Mouse (Mus musculus) hindbrain, embryonic 10.5 days (tissue): ENCODE results near the gene Vpreb3. TPM values are rescaled to one million over a fixed set of nuclear protein-coding genes. Genes with fewer than 3 reads are reported as not detected.
A peak's percentile ranks its signal among the peaks of the same experiment; 100 is the strongest.

Source experiments
- DNase-seq: peaks from one replicate; pipeline ENCODE4 v3.0.0-alpha.2; 2017; ENCODE audit warnings: low spot score
- H3K27ac ChIP-seq: fragments of 300-500 bp; sonication (generic); 2 replicates; pipeline ENCODE4 v1.5.1; 2016; ENCODE audit warnings: mild to moderate bottlenecking, moderate library complexity
- H3K27me3 ChIP-seq: fragments of 300-500 bp; sonication (generic); 2 replicates; pipeline ENCODE4 v1.6.1; 2016; ENCODE audit warnings: mild to moderate bottlenecking; ENCODE audit not compliant: poor library complexity, insufficient read depth, severe bottlenecking
- H3K36me3 ChIP-seq: fragments of 300-500 bp; sonication (generic); 2 replicates; pipeline ENCODE4 v1.6.1; 2016; ENCODE audit warnings: mild to moderate bottlenecking, moderate library complexity
- H3K4me1 ChIP-seq: fragments of 300-500 bp; sonication (generic); replicated peaks from 2 replicates; pipeline ENCODE4 v1.6.1; 2016; ENCODE audit warnings: mild to moderate bottlenecking
- H3K4me3 ChIP-seq: fragments of 300-500 bp; sonication (generic); 2 replicates; pipeline ENCODE4 v1.5.1; 2016; ENCODE audit warnings: mild to moderate bottlenecking, moderate library complexity
- H3K9me3 ChIP-seq: fragments of 300-500 bp; sonication (generic); 2 replicates; pipeline ENCODE4 v1.6.1; 2016; ENCODE audit warnings: mild to moderate bottlenecking, moderate library complexity
- WGBS: fragments of 180-500 bp; shearing (Covaris S2); methylation state at CpG from one replicate; pipeline ENCODE4 v1.1.7; 2016; 5-methylcytosine and 5-hydroxymethylcytosine counted together
- polyA plus RNA-seq: library from polyadenylated mRNA; unstranded; fragments of >200 nt; fragmentation: Nextera tagmentation; extraction: Ambion mirVana; gene quantifications from 2 replicates; pipeline ENCODE4 v1.2.1, GENCODE M21; 2016

The Vpreb3 gene
- polyA plus RNA-seq = 0.37 and 0.61 TPM in 2 replicates

GRCm38 (mm10) chr10:75942736-75943477 lies at the start of gene Vpreb3:
TSS of gene Vpreb3 (plus strand) at chr10:75943057.
- DNase-seq = no peak
- peaks cover 43% of the 10 kb centered on the region for H3K4me1 ChIP-seq
- H3K4me3 ChIP-seq = no peak within 1 kb of the TSS
- no peaks in the 10 kb centered on the region for H3K9me3 ChIP-seq
- H3K36me3 ChIP-seq = no peaks in the 10 kb centered on the region
- H3K27me3 ChIP-seq = peaks cover 31% of the 10 kb centered on the region
- peak within 1 kb of the TSS; percentile 50 for H3K27ac ChIP-seq
- 80% methylated on average over 15 of the region's 15 CpGs for WGBS

GRCm38 (mm10) chr10:75893089-75893750 lies 49.6 kb upstream of the Vpreb3 start, which contains the start of gene Derl3:
TSS of gene Derl3 (plus strand) at chr10:75893413.
- H3K9me3 ChIP-seq = no peaks in the 10 kb centered on the region
- H3K36me3 ChIP-seq = peaks cover 49% of the 10 kb centered on the region
- H3K4me3 ChIP-seq = peak within 1 kb of the TSS; percentile 57
- H3K4me1 ChIP-seq = peaks cover 46% of the 10 kb centered on the region
- peak; percentile 97 for DNase-seq
- H3K27me3 ChIP-seq = no peaks in the 10 kb centered on the region
- H3K27ac ChIP-seq = peak within 1 kb of the TSS; percentile 64
- WGBS = 2% methylated on average over 51 of the region's 51 CpGs

- Histone ChIP-seq H3K4me1 (peaks cover 37% of the 10 kb centered on the region), H3K9me3 (no peaks in the 10 kb centered on the region), H3K36me3 (peaks cover 63% of the 10 kb centered on the region), H3K27ac (no peak overlapping the region), H3K4me3 (no peak overlapping the region), H3K27me3 (no peaks in the 10 kb centered on the region)
- DNase-seq = no peak
- 81% methylated on average over 6 of the region's 6 CpGs for WGBS
Observed at GRCm38 (mm10) chr10:75894601-75895000, 48.3 kb upstream of the Vpreb3 start.

- Histone ChIP-seq H3K4me3 (no peak overlapping the region), H3K27ac (no peak overlapping the region), H3K36me3 (peaks cover 74% of the 10 kb centered on the region), H3K27me3 (no peaks in the 10 kb centered on the region), H3K9me3 (no peaks in the 10 kb centered on the region), H3K4me1 (peaks cover 31% of the 10 kb centered on the region)
- DNase-seq = no peak
- WGBS = 99% methylated on average over 5 of the region's 5 CpGs
Observed at GRCm38 (mm10) chr10:75895730-75896129, 47.1 kb upstream of the Vpreb3 start.

GRCm38 (mm10) chr10:75896208-75896607 lies 46.6 kb upstream of the Vpreb3 start:
- Histone ChIP-seq H3K36me3 (peaks cover 79% of the 10 kb centered on the region), H3K4me3 (no peak overlapping the region), H3K4me1 (peaks cover 31% of the 10 kb centered on the region), H3K27ac (no peak overlapping the region), H3K9me3 (no peaks in the 10 kb centered on the region), H3K27me3 (no peaks in the 10 kb centered on the region)
- no peak for DNase-seq
- 98% methylated on average over 1 of the region's 1 CpGs for WGBS

- H3K27me3 ChIP-seq = no peaks in the 10 kb centered on the region
- 49% methylated on average over 6 of the region's 6 CpGs for WGBS
- no peaks in the 10 kb centered on the region for H3K9me3 ChIP-seq
- H3K4me3 ChIP-seq = no peak overlapping the region
- H3K4me1 ChIP-seq = peaks cover 31% of the 10 kb centered on the region
- no peak overlapping the region for H3K27ac ChIP-seq
- peaks cover 91% of the 10 kb centered on the region for H3K36me3 ChIP-seq
- peak; percentile 72 for DNase-seq
Observed at GRCm38 (mm10) chr10:75897373-75897772, 45.5 kb upstream of the Vpreb3 start.

GRCm38 (mm10) chr10:75898039-75898564 lies 44.8 kb upstream of the Vpreb3 start:
- Histone ChIP-seq H3K27me3 (no peaks in the 10 kb centered on the region), H3K36me3 (peaks cover 98% of the 10 kb centered on the region), H3K9me3 (no peaks in the 10 kb centered on the region), H3K4me1 (peaks cover 24% of the 10 kb centered on the region), H3K4me3 (no peak overlapping the region), H3K27ac (no peak overlapping the region)
- no peak for DNase-seq
- whole genome bisulfite sequencing = 84% methylated on average over 6 of the region's 6 CpGs

GRCm38 (mm10) chr10:75898846-75899245 lies 44.0 kb upstream of the Vpreb3 start:
- no peak for DNase-seq
- peaks cover 100% of the 10 kb centered on the region for H3K36me3 ChIP-seq
- no peaks in the 10 kb centered on the region for H3K27me3 ChIP-seq
- no peak overlapping the region for H3K27ac ChIP-seq
- peaks cover 17% of the 10 kb centered on the region for H3K4me1 ChIP-seq
- no peak overlapping the region for H3K4me3 ChIP-seq
- WGBS = 84% methylated on average over 3 of the region's 3 CpGs
- no peaks in the 10 kb centered on the region for H3K9me3 ChIP-seq

- Histone ChIP-seq H3K9me3 (no peaks in the 10 kb centered on the region), H3K36me3 (peaks cover 99% of the 10 kb centered on the region)
Observed at GRCm38 (mm10) chr10:75904391-75904790, 38.5 kb upstream of the Vpreb3 start.

GRCm38 (mm10) chr10:75906882-75907281 lies 36.0 kb upstream of the Vpreb3 start:
- H3K9me3 ChIP-seq = no peaks in the 10 kb centered on the region
- no peak overlapping the region for H3K4me3 ChIP-seq
- no peaks in the 10 kb centered on the region for H3K4me1 ChIP-seq
- DNase-seq = no peak
- peaks cover 99% of the 10 kb centered on the region for H3K36me3 ChIP-seq
- 95% methylated on average over 4 of the region's 4 CpGs for WGBS
- H3K27ac ChIP-seq = no peak overlapping the region
- no peaks in the 10 kb centered on the region for H3K27me3 ChIP-seq

More at GRCm38 (mm10) chr10:75904391-75904790, 38.5 kb upstream of the Vpreb3 start:
- H3K4me3 ChIP-seq = no peak overlapping the region
- no peak overlapping the region for H3K27ac ChIP-seq
- no peaks in the 10 kb centered on the region for H3K27me3 ChIP-seq
- 91% methylated on average over 5 of the region's 5 CpGs for WGBS
- DNase-seq = no peak
- H3K4me1 ChIP-seq = no peaks in the 10 kb centered on the region

- Histone ChIP-seq H3K4me3 (no peak overlapping the region), H3K36me3 (peaks cover 98% of the 10 kb centered on the region), H3K27ac (no peak overlapping the region), H3K9me3 (no peaks in the 10 kb centered on the region), H3K4me1 (no peaks in the 10 kb centered on the region), H3K27me3 (no peaks in the 10 kb centered on the region)
- DNase-seq = no peak
- WGBS = 96% methylated on average over 2 of the region's 2 CpGs
Observed at GRCm38 (mm10) chr10:75910698-75911097, 32.2 kb upstream of the Vpreb3 start.

- H3K4me1 ChIP-seq = peaks cover 5% of the 10 kb centered on the region
- no peak for DNase-seq
- H3K27me3 ChIP-seq = no peaks in the 10 kb centered on the region
- H3K36me3 ChIP-seq = peaks cover 98% of the 10 kb centered on the region
- WGBS = 71% methylated on average over 6 of the region's 6 CpGs
- no peak overlapping the region for H3K27ac ChIP-seq
- H3K9me3 ChIP-seq = no peaks in the 10 kb centered on the region
- H3K4me3 ChIP-seq = no peak overlapping the region
Observed at GRCm38 (mm10) chr10:75913013-75913589, 29.8 kb upstream of the Vpreb3 start.

- H3K36me3 ChIP-seq = peaks cover 91% of the 10 kb centered on the region
- H3K4me1 ChIP-seq = peaks cover 30% of the 10 kb centered on the region
- H3K27me3 ChIP-seq = no peaks in the 10 kb centered on the region
- H3K4me3 ChIP-seq = no peak overlapping the region
- DNase-seq = no peak
- no peak overlapping the region for H3K27ac ChIP-seq
- 93% methylated on average over 7 of the region's 7 CpGs for WGBS
- H3K9me3 ChIP-seq = no peaks in the 10 kb centered on the region
Observed at GRCm38 (mm10) chr10:75915557-75915956, 27.3 kb upstream of the Vpreb3 start.
